Mouse (Mus musculus) cerebellum, postnatal 25 days (tissue): ENCODE results near the gene B430218F22Rik.
"Not testable (repeated sequence)": the region's sequence is repeated elsewhere in the genome, so short reads cannot be mapped to it uniquely, and the experiment has no call there.

Experiments
- DNase-seq, 2 experiments: peaks; one replicate each; pipeline ENCODE4 v3.0.0; 2021; ENCODE audit warnings: mixed read lengths in 2 of 2

B430218F22Rik gene

DNA sequence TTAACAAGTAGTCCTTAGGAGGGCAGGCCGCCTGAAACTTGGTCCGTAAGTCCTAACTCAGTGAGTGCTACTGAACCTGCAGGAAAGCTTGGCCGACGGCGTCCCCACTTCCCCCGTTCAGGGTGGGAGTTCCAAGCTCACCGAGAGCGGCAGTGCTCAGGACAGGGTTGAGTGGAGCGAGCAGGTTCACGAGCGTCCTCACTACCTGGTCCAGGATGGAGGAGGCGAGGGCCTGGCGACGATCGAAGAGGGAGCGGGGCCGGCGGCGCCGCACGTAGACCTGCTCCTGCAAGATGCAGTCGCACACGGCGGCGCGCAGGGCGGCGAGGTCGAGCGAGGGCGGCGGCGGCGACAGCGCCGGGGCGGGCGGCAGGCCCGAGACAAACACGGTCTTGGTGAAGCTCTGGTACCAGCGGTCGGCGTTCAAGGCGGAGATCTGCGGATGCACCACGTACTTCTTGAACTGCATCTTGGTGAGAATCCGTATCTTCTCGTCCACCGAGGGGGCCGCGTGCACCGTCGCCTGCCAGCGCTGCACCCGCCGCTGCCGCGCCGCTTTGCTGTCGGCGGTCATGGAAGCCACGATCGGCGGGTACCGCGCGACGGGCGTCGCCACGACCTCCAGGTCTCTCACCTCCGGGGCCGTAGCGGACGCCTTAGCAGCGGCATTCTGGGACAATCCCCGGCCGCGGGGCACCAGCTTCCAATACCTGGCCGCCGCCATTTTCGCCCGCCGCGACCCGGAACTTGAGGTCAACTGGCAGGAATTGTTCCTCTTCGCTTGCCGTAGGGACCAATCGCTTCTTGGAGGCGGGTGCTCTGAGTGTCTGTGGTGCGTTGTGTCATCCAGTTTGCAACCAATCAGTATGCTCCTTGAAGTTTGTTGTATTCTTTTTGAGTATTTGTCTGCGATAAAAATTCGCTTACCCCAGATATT lies at the start of gene B430218F22Rik, which contains the start of gene Mrps30:
B430218F22Rik (plus strand) TSS at position 120 of the 937 bp plus-strand sequence.
Mrps30 (minus strand) TSS at position 742 of the 937 bp plus-strand sequence.
- peak; percentile 96 to 97 for DNase-seq

DNA sequence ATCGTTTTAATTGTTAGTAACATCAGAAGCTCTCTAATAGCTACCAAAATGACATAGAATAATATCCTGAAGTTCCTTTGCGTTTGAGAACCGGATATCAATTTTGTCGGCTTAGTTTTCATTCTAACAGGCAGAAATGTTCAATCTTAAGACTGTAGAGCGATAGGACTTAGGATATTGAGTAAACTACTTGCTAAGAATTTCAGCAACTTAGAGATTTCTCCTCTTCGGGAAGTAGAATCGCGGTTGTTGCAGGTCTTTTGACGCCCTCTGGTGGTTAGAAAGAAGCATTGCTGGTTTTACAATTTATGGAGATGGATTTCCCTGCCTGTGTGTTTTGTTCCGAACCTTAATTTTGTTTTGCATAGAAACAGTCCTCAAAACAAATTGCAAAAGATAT lies 36.2 kb upstream of the B430218F22Rik start:
- no peak for DNase-seq

DNA sequence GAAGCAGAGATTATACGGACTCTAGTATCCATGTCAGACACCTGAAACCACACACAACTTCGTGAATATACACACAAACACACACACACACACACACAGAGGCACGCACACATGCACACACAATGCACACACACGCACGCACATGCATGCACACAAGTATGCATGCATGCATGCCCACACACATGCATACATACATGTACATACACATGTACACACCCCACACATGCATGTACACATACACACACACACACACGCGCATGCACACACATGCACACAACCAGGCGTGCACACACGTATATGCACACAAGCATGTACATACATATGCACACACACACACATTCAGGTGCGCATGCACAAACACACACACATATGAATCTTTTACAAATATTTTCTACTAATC lies 35.6 kb upstream of the B430218F22Rik start:
- DNase-seq, result no peak

DNA sequence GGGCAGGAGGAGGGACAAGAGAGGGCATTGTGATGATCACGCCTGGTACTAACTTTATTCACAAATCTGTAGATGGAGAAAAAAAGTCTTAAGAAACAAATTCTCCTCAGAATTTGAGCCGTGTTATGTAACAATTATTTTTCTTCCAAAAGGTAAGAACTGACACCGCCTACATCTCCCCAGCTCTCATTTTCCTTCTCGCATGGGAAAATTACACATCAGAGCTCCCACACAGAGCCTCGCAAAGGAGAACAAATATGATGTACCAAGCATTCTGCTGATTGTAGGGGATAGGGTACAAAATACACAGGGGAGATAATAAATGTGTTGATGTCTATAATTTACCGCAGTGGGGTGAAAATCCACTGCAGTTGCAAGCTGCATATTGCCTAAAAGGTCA lies 23.1 kb upstream of the B430218F22Rik start:
- no peak for DNase-seq

DNA sequence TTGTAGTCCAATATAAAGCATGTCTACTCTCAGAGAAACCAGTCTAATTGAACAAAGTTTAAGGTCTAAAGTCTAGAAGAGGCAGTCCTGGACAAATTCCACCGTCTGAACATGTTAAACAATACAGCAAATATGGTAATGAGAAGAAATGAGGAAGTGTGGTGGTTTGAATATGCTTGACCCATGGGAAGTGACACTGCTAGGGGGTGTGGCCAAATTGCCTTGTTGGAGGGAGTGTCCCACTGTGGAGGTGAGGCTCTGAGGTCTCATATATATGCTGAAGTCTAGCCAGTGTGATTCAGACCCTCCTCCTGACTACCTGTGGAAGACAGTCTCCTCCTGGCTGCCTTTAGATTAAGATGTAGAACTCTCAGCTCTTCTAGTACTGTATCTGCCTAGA lies 20.7 kb upstream of the B430218F22Rik start:
- DNase-seq, result no peak

DNA sequence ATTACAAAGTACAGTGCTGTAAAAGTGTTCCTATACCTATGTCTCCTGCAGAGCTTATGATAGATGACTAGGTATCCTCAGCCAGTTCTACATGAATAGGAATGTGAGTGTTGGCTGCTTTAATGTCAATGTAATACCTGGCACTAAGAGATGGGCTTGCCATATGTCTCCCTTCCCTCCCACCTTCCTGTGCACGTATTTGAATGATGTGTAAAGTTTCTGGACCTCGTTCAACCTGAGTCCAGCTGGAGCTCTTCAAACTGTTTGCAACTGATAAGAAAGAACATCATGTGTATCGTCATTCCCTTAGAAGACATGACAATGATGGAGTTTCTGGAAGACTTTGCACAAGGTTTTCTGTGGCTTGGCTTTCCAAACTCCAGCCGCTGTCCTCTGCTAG lies 13.6 kb upstream of the B430218F22Rik start:
- no peak for DNase-seq

DNA sequence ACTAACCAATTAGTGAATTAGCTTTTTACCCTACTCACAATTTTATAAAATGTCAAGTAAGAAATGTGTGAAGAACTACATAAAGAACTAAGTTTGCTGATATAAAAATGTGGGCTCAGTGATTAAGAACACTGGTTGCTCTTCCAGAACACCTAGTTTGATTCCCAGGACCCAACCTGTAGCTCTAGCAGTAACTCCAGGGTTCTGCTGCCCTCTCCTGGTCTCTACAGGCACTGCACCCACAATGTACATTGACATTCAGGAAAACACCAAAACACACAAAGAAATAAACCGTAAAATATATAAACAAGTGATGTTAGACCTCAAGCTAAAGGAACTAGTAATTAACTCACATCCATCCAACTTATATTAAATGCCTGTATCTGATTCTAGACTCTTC lies 7.3 kb upstream of the B430218F22Rik start:
- peak; percentile 61 to 78 for DNase-seq

DNA sequence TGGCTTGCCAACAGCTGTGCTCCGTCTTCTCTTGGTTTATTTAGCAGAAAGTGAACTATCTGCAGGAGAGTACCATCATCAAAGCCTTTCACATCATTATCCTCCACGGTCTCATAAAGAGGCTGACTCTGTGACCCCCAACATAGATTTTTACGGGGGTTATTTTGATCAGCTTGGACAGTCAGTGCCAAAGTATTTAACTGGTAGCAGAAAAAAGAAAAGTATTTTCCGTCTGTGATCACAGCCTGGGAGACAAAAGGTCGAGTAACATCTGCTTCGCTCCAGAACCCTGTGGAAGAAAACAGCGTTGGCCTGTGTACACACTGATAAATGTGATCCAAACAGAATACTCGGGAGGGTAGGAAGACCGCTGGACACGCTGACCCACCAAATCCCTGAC lies 6.0 kb upstream of the B430218F22Rik start:
- no peak for DNase-seq

DNA sequence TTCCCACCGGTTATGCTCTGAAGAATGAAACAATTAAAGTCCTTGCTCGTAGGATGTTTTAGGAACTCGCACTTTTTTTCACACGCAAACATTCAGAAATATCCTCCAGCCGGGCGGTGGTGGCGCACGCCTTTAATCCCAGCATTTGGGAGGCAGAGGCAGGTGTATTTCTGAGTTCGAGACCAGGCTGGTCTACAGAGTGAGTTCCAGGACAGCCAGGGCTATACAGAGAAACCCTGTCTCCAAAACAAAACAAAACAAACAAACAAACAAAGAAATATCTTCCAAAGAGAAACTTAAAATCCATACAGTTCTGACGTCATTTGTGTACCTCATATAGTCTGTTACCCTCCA lies 995 bp downstream of the B430218F22Rik start:
- not testable (repeated sequence) for DNase-seq

DNA sequence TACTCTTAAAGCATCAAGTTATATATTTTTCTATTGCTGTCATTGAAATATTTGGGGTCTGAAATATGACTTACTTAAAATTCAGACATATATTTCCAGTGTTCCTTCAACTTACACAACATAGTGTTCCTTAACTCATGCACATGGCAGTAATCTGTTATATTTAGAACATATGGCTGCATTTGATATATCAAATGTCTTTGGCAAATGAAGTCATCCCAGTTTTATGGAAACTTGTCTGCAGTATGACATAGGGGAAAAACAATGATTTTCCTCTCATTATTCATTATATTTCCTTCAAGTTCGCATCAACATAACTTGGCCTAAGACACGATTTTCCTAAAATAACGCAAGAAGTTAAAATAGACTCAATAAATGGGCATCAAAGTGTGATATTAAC lies 9.4 kb downstream of the B430218F22Rik start:
- DNase-seq, result no peak

DNA sequence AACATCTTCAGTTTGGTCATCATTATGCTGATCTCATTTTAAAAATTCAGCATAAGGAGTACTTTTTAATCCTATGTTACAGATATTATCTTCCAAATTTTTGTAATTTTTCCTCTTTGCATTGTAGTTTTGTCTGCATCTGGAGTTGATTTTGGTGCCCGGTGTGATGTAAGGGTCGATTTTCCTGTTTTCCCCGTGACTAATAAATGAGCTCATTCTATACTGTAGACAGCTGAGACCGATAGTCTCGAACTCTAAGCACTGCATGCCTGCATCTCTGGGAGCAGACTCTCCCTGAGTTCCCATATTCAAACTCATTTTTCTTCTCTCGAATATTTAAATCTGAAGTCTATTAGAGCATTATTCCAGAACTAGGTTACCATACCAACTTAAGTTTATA lies 13.9 kb downstream of the B430218F22Rik start:
- no peak for DNase-seq

DNA sequence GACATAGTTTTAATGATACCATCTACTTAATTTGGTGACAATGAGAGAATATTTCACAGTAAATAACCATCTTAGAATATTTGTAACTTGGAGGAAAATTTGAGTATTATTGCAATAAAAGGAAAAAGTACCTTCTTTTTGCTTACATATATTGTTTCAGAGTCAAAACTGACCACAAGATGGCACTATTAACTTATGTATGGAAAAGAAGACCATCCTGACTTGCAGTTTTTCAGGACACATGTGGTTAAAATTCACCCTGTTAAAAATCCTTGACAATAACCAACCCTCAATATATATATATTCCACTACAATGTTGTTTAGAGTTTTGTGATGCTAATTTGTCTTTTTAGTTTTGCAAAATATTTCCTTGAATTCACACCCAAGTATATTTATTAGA lies 17.1 kb downstream of the B430218F22Rik start:
- no peak for DNase-seq

DNA sequence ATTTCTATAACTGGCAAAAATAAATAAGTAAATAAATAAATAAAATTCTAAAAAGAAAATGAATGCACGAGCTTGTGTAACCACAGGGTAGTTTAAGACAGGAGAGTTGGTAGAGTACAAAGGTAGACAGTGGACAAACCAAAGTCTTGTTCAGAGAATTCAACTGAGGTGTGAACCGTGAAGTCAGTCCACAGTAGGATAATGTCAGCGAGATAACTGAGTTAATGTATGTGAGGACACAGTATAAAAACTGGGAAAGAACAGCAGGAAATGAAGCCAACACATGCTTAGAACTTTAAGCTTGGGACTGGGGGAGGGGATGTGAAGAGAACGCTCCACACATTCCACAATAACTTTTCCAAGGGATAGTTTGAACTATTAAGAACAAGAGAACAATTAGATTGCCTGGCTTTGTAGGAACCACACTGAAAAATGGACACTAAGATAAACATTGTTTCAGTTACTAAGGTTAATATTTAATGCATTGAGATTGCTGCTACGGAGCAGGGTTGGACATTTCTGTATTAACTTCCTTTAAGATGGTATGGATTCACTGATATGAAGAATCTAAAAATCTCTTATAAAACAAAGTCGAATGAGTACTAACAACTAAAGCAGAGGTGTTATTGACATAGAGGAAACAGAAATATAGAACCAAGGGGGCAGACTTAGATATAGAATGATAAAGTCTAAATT lies 25.0 kb downstream of the B430218F22Rik start:
- no peak for DNase-seq

DNA sequence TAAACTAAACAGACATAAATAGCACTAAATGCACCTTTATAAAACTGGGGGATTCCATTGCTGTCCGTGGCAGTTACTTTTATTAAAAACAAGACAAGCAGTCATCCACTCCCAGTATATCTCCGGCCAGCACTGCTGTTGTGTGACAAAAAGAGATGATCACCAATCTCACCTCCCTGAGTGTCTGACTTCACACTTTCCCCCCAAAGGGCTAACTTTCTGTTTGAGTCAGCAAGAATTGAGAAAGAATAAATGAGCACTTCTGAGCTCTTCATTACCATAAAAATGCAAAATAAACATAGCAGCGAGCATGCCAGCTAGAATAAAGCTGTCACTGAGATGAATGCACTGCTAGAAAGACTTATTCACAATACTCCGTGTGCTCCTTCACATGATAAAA lies 31.7 kb downstream of the B430218F22Rik start:
- no peak for DNase-seq

DNA sequence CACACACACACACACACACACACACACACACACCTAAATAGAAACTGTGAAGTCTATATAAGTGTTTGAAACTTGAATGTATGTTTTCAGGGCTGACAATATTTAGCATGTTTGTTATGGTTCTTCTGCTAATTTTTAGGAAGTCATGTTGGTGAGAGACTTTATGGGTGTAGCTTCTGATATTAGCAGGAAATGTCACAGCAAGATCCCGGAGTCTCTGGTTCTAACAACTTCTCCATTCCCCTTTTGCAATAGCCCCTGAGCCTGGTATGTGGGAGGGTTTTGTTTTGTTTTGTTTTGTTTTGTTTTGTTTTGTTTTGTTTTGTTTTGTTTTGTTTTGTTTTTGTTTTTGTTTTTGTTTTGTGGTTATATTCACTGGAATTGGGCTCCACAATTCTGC lies 34.0 kb downstream of the B430218F22Rik start:
- DNase-seq, result no peak

DNA sequence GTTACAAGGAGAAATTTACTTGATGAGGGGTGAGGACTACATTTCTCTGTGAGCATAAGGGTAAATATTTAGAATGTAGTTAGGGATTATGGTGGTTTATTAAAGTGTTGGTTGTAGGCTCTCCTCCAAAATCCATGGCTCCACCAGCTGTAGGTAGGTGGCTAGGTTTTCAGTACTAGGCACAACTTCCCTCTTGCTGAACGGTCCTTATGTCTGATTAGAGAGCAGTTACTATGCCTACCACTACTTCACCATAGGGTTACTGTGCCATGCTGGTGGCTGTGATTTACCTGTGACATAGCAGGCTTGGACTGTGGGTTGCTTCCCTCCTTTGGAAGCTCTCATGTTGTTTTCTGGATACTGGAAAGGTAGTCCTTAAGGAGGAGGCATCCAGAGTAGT lies 34.4 kb downstream of the B430218F22Rik start:
- DNase-seq, result no peak
